ENCODE assay signal across 26 mouse cellular contexts in the genomic region with DNA sequence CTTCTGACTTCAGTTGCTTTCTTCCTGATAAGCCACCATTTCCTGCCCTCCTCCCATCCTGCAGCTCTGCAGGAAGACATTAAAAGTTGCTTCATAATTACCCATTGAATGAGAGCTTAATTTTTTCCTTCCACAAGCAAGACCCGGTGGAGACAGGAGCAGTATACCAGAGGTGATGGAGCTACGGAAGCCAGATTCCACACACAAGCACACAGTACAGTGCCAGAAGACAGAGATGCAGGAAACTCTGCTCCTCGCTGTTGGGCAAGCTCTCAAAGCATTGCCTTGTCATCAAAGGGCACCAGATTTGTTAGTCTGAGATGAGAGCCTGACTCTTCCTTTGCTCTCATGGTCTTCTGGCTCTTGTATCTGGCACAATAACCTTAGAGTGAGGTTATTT.
A peak's percentile ranks its signal among the peaks of the same experiment; 100 is the strongest.
DNase-seq lines count a peak whose midpoint lies in the region; ATAC-seq and TF ChIP-seq lines count a peak whose summit lies in the region.
"Had no signal": no experiment of that assay in that cellular context is flagged by ENCODE, and none has a peak within 500 bp of the region (broad histone marks: within the 10 kb centered on the region; RNA-seq: fewer than 3 reads in every experiment).

No protein-coding gene starts in this region.

- ATAC-seq in heart, embryonic 15.5 days (replicated peaks; ENCODE audit: insufficient number of reproducible peaks, insufficient read depth, low FRiP score, low read depth): peak; percentile 70
- no peak for ATAC-seq in heart, embryonic 12.5 days (ENCODE audit: insufficient number of reproducible peaks, low FRiP score)
- no peak for ATAC-seq in kidney, postnatal 0 days (replicated peaks; ENCODE audit: low FRiP score, low read depth)
- peak; percentile 83 for ATAC-seq in lung, embryonic 16.5 days (ENCODE audit: low read depth)
- ATAC-seq: forebrain, embryonic 15.5 days; hindbrain, embryonic 16.5 days; intestine, embryonic 15.5 days had no signal

- H3K9ac ChIP-seq in heart, embryonic 15.5 days: no peak overlapping the region
- H3K9ac ChIP-seq in heart, embryonic 12.5 days: no peak overlapping the region
- H3K9ac ChIP-seq in kidney, postnatal 0 days (ENCODE audit: low read depth, low read length): no peak overlapping the region
- H3K9ac ChIP-seq in lung, embryonic 16.5 days (ENCODE audit: low read length): no peak overlapping the region
- H3K9ac ChIP-seq: forebrain, embryonic 15.5 days; intestine, embryonic 15.5 days; liver, embryonic 14.5 days; neural tube, embryonic 12.5 days had no signal

- H3K27me3 ChIP-seq in heart, embryonic 15.5 days: no peaks in the 10 kb centered on the region
- H3K27me3 ChIP-seq in heart, embryonic 12.5 days (replicated peaks): no peaks in the 10 kb centered on the region
- H3K27me3 ChIP-seq in kidney, postnatal 0 days (ENCODE audit: insufficient read depth, low read length): no peaks in the 10 kb centered on the region
- no peaks in the 10 kb centered on the region for H3K27me3 ChIP-seq in lung, embryonic 16.5 days (ENCODE audit: control insufficient read depth, insufficient read depth, low read depth, low read length)
- H3K27me3 ChIP-seq: forebrain, embryonic 15.5 days; intestine, embryonic 15.5 days; megakaryocyte, embryonic 14.5 days; neural tube, embryonic 12.5 days had no signal

- WGBS in heart, embryonic 15.5 days: 46% methylated on average over 3 of the region's 3 CpGs
- WGBS in heart, embryonic 12.5 days: 46% methylated on average over 3 of the region's 3 CpGs
- 63% methylated on average over 3 of the region's 3 CpGs for WGBS in kidney, postnatal 0 days
- WGBS in lung, embryonic 16.5 days: 34% methylated on average over 3 of the region's 3 CpGs

- H3K4me1 ChIP-seq in heart, embryonic 15.5 days (replicated peaks): 0 out of 2 replicates have a peak, but pooled peaks cover 6% of the 10 kb centered on the region
- H3K4me1 ChIP-seq in heart, embryonic 12.5 days (replicated peaks): no peaks in the 10 kb centered on the region
- H3K4me1 ChIP-seq in kidney, postnatal 0 days (replicated peaks; ENCODE audit: insufficient read depth, low read length): no peaks in the 10 kb centered on the region
- H3K4me1 ChIP-seq in lung, embryonic 16.5 days (replicated peaks; ENCODE audit: control insufficient read depth, insufficient read depth, low read length): peaks cover 6% of the 10 kb centered on the region; the same call in 1 of the 2 replicates
- H3K4me1 ChIP-seq: intestine, embryonic 15.5 days; megakaryocyte, embryonic 14.5 days; neural tube, embryonic 12.5 days had no signal

- no peaks in the 10 kb centered on the region for H3K9me3 ChIP-seq in heart, embryonic 15.5 days (replicated peaks)
- no peaks in the 10 kb centered on the region for H3K9me3 ChIP-seq in heart, embryonic 12.5 days (replicated peaks)
- H3K9me3 ChIP-seq in kidney, postnatal 0 days (replicated peaks; ENCODE audit: low read length): no peaks in the 10 kb centered on the region
- H3K9me3 ChIP-seq in lung, embryonic 16.5 days (ENCODE audit: control insufficient read depth, low read length): no peaks in the 10 kb centered on the region
- H3K9me3 ChIP-seq: forebrain, embryonic 15.5 days; hindbrain, embryonic 10.5 days; intestine, embryonic 15.5 days; neural tube, embryonic 12.5 days had no signal

- no peak overlapping the region for H3K4me2 ChIP-seq in heart, embryonic 15.5 days
- H3K4me2 ChIP-seq in heart, embryonic 12.5 days: no peak overlapping the region
- H3K4me2 ChIP-seq in kidney, postnatal 0 days (ENCODE audit: low read length): no peak overlapping the region
- no peak overlapping the region for H3K4me2 ChIP-seq in lung, embryonic 16.5 days (ENCODE audit: low read depth, low read length)
- H3K4me2 ChIP-seq: forebrain, embryonic 15.5 days; intestine, embryonic 15.5 days; neural tube, embryonic 12.5 days had no signal

- TF ChIP-seq CTCF in kidney, postnatal 0 days (IDR thresholded peaks at IDR 0.05; ENCODE audit: low read depth): no peak

- H3K4me3 ChIP-seq in heart, embryonic 15.5 days: no peak overlapping the region
- no peak overlapping the region for H3K4me3 ChIP-seq in heart, embryonic 12.5 days
- H3K4me3 ChIP-seq in kidney, postnatal 0 days (replicated peaks; ENCODE audit: low read depth, low read length): no peak overlapping the region
- H3K4me3 ChIP-seq in lung, embryonic 16.5 days (ENCODE audit: low read length): no peak overlapping the region
- H3K4me3 ChIP-seq: forebrain, embryonic 15.5 days; hindbrain, embryonic 10.5 days; intestine, embryonic 15.5 days; left cerebral cortex, adult 2 months; megakaryocyte, embryonic 14.5 days; neural tube, embryonic 12.5 days had no signal

- DNase-seq in kidney, postnatal 0 days (ENCODE audit: low spot score): peak; percentile 2
- no peak for DNase-seq in kidney, postnatal 25 days
- no peak for DNase-seq in lung, postnatal 25 days (ENCODE audit: low spot score)
- no peak for DNase-seq in urinary bladder, postnatal 25 days (ENCODE audit: low spot score)
- DNase-seq: adrenal gland, postnatal 10 days; cerebellum, adult 8-10 months; cerebellum, postnatal 36 days; gastrocnemius, postnatal 10 days; kidney, postnatal 4 days; layer of hippocampus, adult 9-11 months; lung, postnatal 36 days; midbrain, embryonic 14.5 days; retina, postnatal 1 day; right cerebral cortex, postnatal 25 days; spleen, adult 18-20 months had no signal

- H3K36me3 ChIP-seq in heart, embryonic 15.5 days: no peaks in the 10 kb centered on the region
- no peaks in the 10 kb centered on the region for H3K36me3 ChIP-seq in heart, embryonic 12.5 days
- H3K36me3 ChIP-seq in kidney, postnatal 0 days (ENCODE audit: insufficient read depth, low read length): no peaks in the 10 kb centered on the region
- no peaks in the 10 kb centered on the region for H3K36me3 ChIP-seq in lung, embryonic 16.5 days (ENCODE audit: control insufficient read depth, insufficient read depth, low read length)
- H3K36me3 ChIP-seq: forebrain, embryonic 15.5 days; hindbrain, embryonic 10.5 days; intestine, embryonic 15.5 days; neural tube, embryonic 12.5 days had no signal

- H3K27ac ChIP-seq in heart, embryonic 15.5 days: no peak overlapping the region
- H3K27ac ChIP-seq in heart, embryonic 12.5 days (ENCODE audit: poor library complexity, severe bottlenecking): no peak overlapping the region
- H3K27ac ChIP-seq in kidney, postnatal 0 days: no peak overlapping the region
- no peak overlapping the region for H3K27ac ChIP-seq in lung, embryonic 16.5 days (ENCODE audit: low read length)
- H3K27ac ChIP-seq: forebrain, embryonic 15.5 days; hindbrain, embryonic 10.5 days; intestine, embryonic 15.5 days; left cerebral cortex, adult 2 months; liver, embryonic 14.5 days; neural tube, embryonic 12.5 days had no signal

Comparison
In these comparisons a context has a peak if more than half of its experiments do, and no peak if none do; other contexts are left out.
1. ATAC-seq: peak in heart, embryonic 15.5 days (single experiment) and lung, embryonic 16.5 days (single experiment); none in heart, embryonic 12.5 days (single experiment) and kidney, postnatal 0 days (single experiment).